13 mouse cellular contexts compared by ENCODE assay signal in genomic region chr15:85663757-85664431, GRCm38 (mm10).
DNase-seq lines count a peak whose midpoint lies in the region; ATAC-seq lines count a peak whose summit lies in the region.
"Had no signal": no experiment of that assay in that cellular context is flagged by ENCODE, and none has a peak within 500 bp of the region (broad histone marks: within the 10 kb centered on the region; RNA-seq: fewer than 3 reads in every experiment).

No protein-coding gene starts in this region.

- 84% methylated on average over 17 of the region's 17 CpGs for WGBS in hindbrain, embryonic 16.5 days
- 88% methylated on average over 17 of the region's 17 CpGs for WGBS in hindbrain, embryonic 14.5 days
- WGBS in neural tube, embryonic 13.5 days = 87% methylated on average over 17 of the region's 17 CpGs

- no peak overlapping the region for H3K4me2 ChIP-seq in hindbrain, embryonic 16.5 days (ENCODE audit: low read length)
- H3K4me2 ChIP-seq in hindbrain, embryonic 14.5 days (replicated peaks) = no peak overlapping the region
- H3K4me2 ChIP-seq in neural tube, embryonic 13.5 days = 0 out of 2 replicates have a peak overlapping the region, but pooled peaks have one; percentile 9
- H3K4me2 ChIP-seq: embryonic facial prominence, embryonic 15.5 days; heart, embryonic 12.5 days; hindbrain, embryonic 15.5 days had no signal

- peak; percentile 35 for DNase-seq in adrenal gland, adult 2 months
- DNase-seq in adrenal gland, adult 8-10 months = no peak
- no peak for DNase-seq in hindbrain, embryonic 14.5 days (ENCODE audit: low spot score)
- no peak for DNase-seq in neural tube, embryonic 10.5 days (ENCODE audit: extremely low spot score, low spot score)
- no peak for DNase-seq in liver
- DNase-seq: lung, adult 2 months; spleen, adult 18-20 months had no signal

- H3K9me3 ChIP-seq in hindbrain, embryonic 16.5 days (ENCODE audit: control insufficient read depth, low read length) = no peaks in the 10 kb centered on the region
- H3K9me3 ChIP-seq in hindbrain, embryonic 14.5 days (ENCODE audit: control insufficient read depth, low read length) = no peaks in the 10 kb centered on the region
- H3K9me3 ChIP-seq in neural tube, embryonic 13.5 days = no peaks in the 10 kb centered on the region
- H3K9me3 ChIP-seq: embryonic facial prominence, embryonic 15.5 days; heart, embryonic 12.5 days; hindbrain, embryonic 15.5 days had no signal

- H3K4me3 ChIP-seq in hindbrain, embryonic 16.5 days (ENCODE audit: low read length) = no peak overlapping the region
- H3K4me3 ChIP-seq in hindbrain, embryonic 14.5 days (replicated peaks; ENCODE audit: low read length) = no peak overlapping the region
- H3K4me3 ChIP-seq in neural tube, embryonic 13.5 days = no peak overlapping the region
- H3K4me3 ChIP-seq: embryonic facial prominence, embryonic 15.5 days; heart, embryonic 12.5 days; hindbrain, embryonic 15.5 days had no signal

- peak overlapping the region; percentile 48; the same call in 1 of the 2 replicates for H3K27ac ChIP-seq in hindbrain, embryonic 16.5 days (ENCODE audit: low read depth, low read length)
- H3K27ac ChIP-seq in hindbrain, embryonic 14.5 days = no peak overlapping the region
- peak overlapping the region; percentile 52 for H3K27ac ChIP-seq in neural tube, embryonic 13.5 days (replicated peaks)
- H3K27ac ChIP-seq: embryonic facial prominence, embryonic 15.5 days; hindbrain, embryonic 15.5 days had no signal

- ATAC-seq in hindbrain, embryonic 16.5 days = no peak
- ATAC-seq in hindbrain, embryonic 14.5 days (ENCODE audit: low FRiP score) = no peak
- ATAC-seq in neural tube, embryonic 13.5 days (ENCODE audit: low read depth) = no peak
- ATAC-seq in granulocyte monocyte progenitor cell, adult 5-6 weeks (replicated peaks; ENCODE audit: poor library complexity, severe bottlenecking) = no peak

- peaks cover 26% of the 10 kb centered on the region for H3K27me3 ChIP-seq in hindbrain, embryonic 16.5 days (replicated peaks; ENCODE audit: control insufficient read depth, insufficient read depth, low read length)
- H3K27me3 ChIP-seq in hindbrain, embryonic 14.5 days (ENCODE audit: control insufficient read depth, insufficient read depth, low read length) = peaks cover 80% of the 10 kb centered on the region
- H3K27me3 ChIP-seq in neural tube, embryonic 13.5 days = peaks cover 68% of the 10 kb centered on the region

- peaks cover 10% of the 10 kb centered on the region for H3K4me1 ChIP-seq in hindbrain, embryonic 16.5 days (ENCODE audit: control insufficient read depth, insufficient read depth, low read depth, low read length)
- peaks cover 10% of the 10 kb centered on the region for H3K4me1 ChIP-seq in hindbrain, embryonic 14.5 days (replicated peaks; ENCODE audit: control insufficient read depth, insufficient read depth, low read length)
- peaks cover 73% of the 10 kb centered on the region for H3K4me1 ChIP-seq in neural tube, embryonic 13.5 days (replicated peaks)

- H3K36me3 ChIP-seq in hindbrain, embryonic 16.5 days (ENCODE audit: control insufficient read depth, insufficient read depth, low read length) = no peaks in the 10 kb centered on the region
- no peaks in the 10 kb centered on the region for H3K36me3 ChIP-seq in hindbrain, embryonic 14.5 days (replicated peaks; ENCODE audit: control insufficient read depth, insufficient read depth)
- H3K36me3 ChIP-seq in neural tube, embryonic 13.5 days = no peaks in the 10 kb centered on the region
- H3K36me3 ChIP-seq: heart, embryonic 12.5 days; hindbrain, embryonic 15.5 days had no signal

- H3K9ac ChIP-seq in hindbrain, embryonic 16.5 days (ENCODE audit: low read depth, low read length) = no peak overlapping the region
- no peak overlapping the region for H3K9ac ChIP-seq in hindbrain, embryonic 14.5 days
- H3K9ac ChIP-seq in neural tube, embryonic 13.5 days = 0 out of 2 replicates have a peak overlapping the region, but pooled peaks have one; percentile 22
- H3K9ac ChIP-seq: embryonic facial prominence, embryonic 15.5 days; heart, embryonic 12.5 days; hindbrain, embryonic 15.5 days had no signal
